Mouse (Mus musculus) limb, embryonic 12.5 days (tissue): Measurements from ENCODE around the gene Scmh1. TPM values are rescaled to one million over a fixed set of nuclear protein-coding genes. Genes with fewer than 3 reads are reported as not detected.

ENCODE experiments used
- ATAC-seq: fragments of 200-750 bp; cut with Nextera tagmentation; 2 replicates; pipeline ENCODE4 v1.8.0; 2017; ENCODE audit warnings: low read depth, moderate TSS enrichment; ENCODE audit not compliant: insufficient number of reproducible peaks, insufficient read depth, low FRiP score, low TSS enrichment
- H3K27ac ChIP-seq: fragments of 300-500 bp; sonication (generic); 2 replicates; pipeline ENCODE4 v1.5.1; 2016; ENCODE audit warnings: mild to moderate bottlenecking, moderate library complexity
- H3K27me3 ChIP-seq: fragments of 300-500 bp; sonication (generic); 2 replicates; pipeline ENCODE4 v1.6.1; 2016; ENCODE audit warnings: mild to moderate bottlenecking, moderate library complexity
- H3K36me3 ChIP-seq: fragments of 300-500 bp; sonication (generic); 2 replicates; pipeline ENCODE4 v1.6.1; 2016; ENCODE audit warnings: mild to moderate bottlenecking, moderate library complexity
- H3K4me1 ChIP-seq: fragments of 300-500 bp; sonication (generic); replicated peaks from 2 replicates; pipeline ENCODE4 v1.6.1; 2016
- H3K4me2 ChIP-seq: fragments of 300-500 bp; sonication (generic); 2 replicates; pipeline ENCODE4 v1.6.1; 2016; ENCODE audit warnings: mild to moderate bottlenecking, moderate library complexity
- H3K4me3 ChIP-seq: fragments of 300-500 bp; sonication (generic); replicated peaks from 2 replicates; pipeline ENCODE4 v1.5.1; 2016; ENCODE audit warnings: mild to moderate bottlenecking
- H3K9ac ChIP-seq: fragments of 300-500 bp; sonication (generic); replicated peaks from 2 replicates; pipeline ENCODE4 v1.6.1; 2016; ENCODE audit warnings: mild to moderate bottlenecking, moderate library complexity
- H3K9me3 ChIP-seq: fragments of 300-500 bp; sonication (generic); 2 replicates; pipeline ENCODE4 v1.6.1; 2016; ENCODE audit warnings: mild to moderate bottlenecking, moderate library complexity
- WGBS: fragments of 180-500 bp; shearing (Covaris S2); methylation state at CpG from one replicate; pipeline ENCODE4 v1.1.7; 2016; 5-methylcytosine and 5-hydroxymethylcytosine counted together
- polyA plus RNA-seq: library from polyadenylated mRNA; unstranded; fragments of >200 nt; fragmentation: Nextera tagmentation; extraction: Ambion mirVana; gene quantifications from 2 replicates; pipeline ENCODE4 v1.2.1, GENCODE M21; 2016

Gene Scmh1
- polyA plus RNA-seq, 1 experiment from 2014 or later, result 42.7 TPM

DNA sequence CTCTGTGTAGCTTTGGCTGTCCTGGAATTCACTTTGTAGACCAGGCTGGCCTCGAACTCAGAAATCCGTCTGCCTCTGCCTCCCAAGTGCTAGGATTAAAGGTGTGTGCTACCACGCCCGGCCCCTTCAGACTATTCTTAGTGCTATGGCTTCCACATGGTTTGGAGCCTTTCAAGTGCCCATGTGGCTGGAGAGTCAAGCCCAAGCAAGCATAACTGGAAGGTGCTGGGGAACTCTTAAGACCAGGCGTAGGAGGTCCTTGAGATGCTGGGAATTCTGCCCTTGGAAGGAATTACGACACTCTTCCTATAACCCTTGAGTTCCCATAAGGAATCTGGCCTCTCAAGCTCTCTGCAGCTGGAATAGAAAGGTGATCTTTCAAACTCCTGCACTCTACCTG lies 151.5 kb downstream of the Scmh1 start:
- H3K9me3 ChIP-seq, result no peaks in the 10 kb centered on the region
- 91% methylated on average over 6 of the region's 6 CpGs for WGBS
- H3K4me2 ChIP-seq, result no peak overlapping the region
- no peak for ATAC-seq
- H3K36me3 ChIP-seq, result peaks cover 94% of the 10 kb centered on the region
- H3K4me3 ChIP-seq, result no peak overlapping the region
- no peaks in the 10 kb centered on the region for H3K27me3 ChIP-seq
- no peaks in the 10 kb centered on the region for H3K4me1 ChIP-seq
- no peak overlapping the region for H3K27ac ChIP-seq
- no peak overlapping the region for H3K9ac ChIP-seq

DNA sequence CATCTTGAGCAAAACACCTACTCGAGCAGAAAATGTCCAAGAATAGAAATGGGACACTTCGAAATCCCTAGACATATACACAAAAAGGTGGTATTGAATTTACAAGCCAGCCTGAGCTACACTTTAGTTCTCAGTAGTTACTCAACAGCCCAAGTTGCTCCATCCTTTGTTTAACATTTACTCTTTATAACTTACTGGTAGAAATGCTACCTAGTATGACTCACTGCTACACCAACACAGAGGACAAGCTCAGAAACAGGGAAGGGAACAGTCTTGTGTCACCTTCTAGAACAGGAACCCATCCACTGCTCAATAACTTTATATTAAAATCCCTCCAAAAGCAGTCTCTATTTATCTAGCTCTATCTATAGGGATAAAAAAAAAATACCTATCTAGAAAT lies 160.6 kb downstream of the Scmh1 start:
- H3K36me3 ChIP-seq, result peaks cover 50% of the 10 kb centered on the region
- WGBS, result 92% methylated on average over 2 of the region's 2 CpGs
- H3K4me2 ChIP-seq, result no peak overlapping the region
- no peak overlapping the region for H3K4me3 ChIP-seq
- peaks cover 19% of the 10 kb centered on the region for H3K4me1 ChIP-seq
- no peak overlapping the region for H3K9ac ChIP-seq
- no peaks in the 10 kb centered on the region for H3K9me3 ChIP-seq
- no peaks in the 10 kb centered on the region for H3K27me3 ChIP-seq
- no peak for ATAC-seq
- no peak overlapping the region for H3K27ac ChIP-seq

DNA sequence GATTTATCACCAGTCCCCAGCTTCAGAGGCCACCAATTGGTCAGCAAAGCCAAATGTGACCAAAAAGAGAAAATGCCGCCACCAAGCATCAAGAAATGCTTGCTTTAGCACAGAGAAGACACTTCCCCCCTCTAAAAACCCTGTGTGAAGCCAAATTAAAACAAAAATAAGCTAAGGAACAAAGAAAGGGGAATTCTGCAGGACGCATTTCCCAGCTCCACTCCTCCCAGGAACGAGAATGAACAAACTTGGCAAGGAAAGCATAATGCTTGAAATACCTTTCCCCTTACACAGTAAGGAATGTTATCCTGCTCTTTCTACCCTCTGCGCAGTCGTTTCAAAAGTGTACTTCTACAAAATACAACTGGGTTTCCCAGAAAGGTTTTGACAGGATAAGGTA lies 162.9 kb downstream of the Scmh1 start:
- 49% methylated on average over 5 of the region's 5 CpGs for WGBS

DNA sequence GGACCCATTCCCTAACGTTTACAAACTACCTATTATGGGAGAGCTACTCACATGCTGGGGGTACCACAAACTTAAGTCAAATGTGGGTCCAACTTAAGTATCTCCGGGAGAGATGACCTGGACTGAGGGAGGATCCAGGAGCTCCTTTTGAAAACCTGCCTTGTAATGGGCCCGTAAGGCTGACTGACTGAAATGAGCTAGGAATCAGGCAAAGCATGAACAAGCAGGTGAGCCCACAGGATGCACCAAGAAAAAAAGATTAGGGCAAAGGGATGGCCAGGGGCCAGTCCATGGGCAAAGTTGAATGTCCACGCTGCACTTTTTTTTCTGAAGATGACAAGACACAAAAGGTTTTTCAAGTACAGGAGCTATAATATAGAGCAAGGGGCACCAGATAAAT lies 163.9 kb downstream of the Scmh1 start:
- peaks cover 29% of the 10 kb centered on the region for H3K4me1 ChIP-seq
- 8% methylated on average over 4 of the region's 4 CpGs for WGBS
- ATAC-seq, result no peak
- H3K4me2 ChIP-seq, result peak overlapping the region; percentile 74
- no peak overlapping the region for H3K27ac ChIP-seq
- peak overlapping the region; percentile 84 for H3K9ac ChIP-seq
- H3K27me3 ChIP-seq, result no peaks in the 10 kb centered on the region
- no peaks in the 10 kb centered on the region for H3K9me3 ChIP-seq
- peak overlapping the region; percentile 74 for H3K4me3 ChIP-seq
- H3K36me3 ChIP-seq, result peaks cover 18% of the 10 kb centered on the region

More for the DNA sequence above, 162.9 kb downstream of the Scmh1 start:
- no peak for ATAC-seq
- Histone ChIP-seq H3K4me2 (peak overlapping the region; percentile 74), H3K9me3 (no peaks in the 10 kb centered on the region), H3K27me3 (no peaks in the 10 kb centered on the region), H3K4me1 (peaks cover 29% of the 10 kb centered on the region), H3K36me3 (peaks cover 28% of the 10 kb centered on the region), H3K9ac (peak overlapping the region; percentile 27; the same call in 1 of the 2 replicates), H3K27ac (no peak overlapping the region), H3K4me3 (peak overlapping the region; percentile 74)

DNA sequence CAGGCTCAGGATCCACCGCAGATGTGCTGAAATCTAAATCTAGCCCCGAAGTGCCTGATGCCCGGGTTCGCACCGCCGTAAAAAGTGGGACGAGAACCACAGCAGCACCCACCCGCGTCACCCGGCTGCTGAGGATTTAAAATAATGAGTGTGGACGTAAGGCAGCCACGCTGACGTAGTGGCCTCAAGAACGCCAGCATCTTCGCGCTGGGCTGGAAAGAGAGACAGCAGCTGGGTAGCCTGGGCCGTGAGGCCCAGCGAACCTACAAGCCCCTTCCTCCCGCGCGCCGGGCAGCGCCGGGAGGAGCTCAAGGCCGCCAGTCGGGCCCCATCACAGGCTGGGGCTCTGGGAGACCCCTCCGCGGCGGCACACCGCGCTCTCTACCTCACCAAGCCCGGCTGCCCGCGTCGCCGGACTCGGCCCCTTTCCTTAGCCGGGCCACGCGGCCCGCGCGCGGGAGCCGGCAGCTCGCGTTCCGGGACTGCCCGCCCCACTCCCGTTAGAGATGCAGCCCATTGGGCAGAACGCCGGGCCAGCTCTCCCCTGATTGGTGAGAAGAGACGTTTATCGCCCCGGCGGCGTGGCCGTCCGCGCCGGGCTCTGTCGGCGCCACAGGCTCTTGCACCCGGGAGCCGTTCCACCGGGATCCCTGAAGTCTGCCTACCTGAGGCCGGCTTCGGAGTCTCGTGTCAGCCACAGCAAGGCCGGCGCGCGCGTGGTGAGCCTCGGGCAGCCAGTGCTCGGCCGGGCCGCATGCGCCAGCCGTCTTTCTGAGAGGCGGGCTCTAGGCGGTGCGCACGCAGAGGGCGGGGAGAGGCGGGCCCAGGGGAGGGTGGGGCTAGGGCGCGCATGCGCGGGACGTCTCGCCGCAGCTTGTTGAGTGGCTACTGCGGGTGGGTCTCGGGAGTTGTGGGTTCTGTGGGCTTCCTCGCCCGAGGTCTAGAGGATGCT lies 164.7 kb downstream of the Scmh1 start, which contains the start of gene Ctps:
Ctps (minus strand) TSS at position 791 of the 952 bp plus-strand sequence.
- Histone ChIP-seq H3K27me3 (no peaks in the 10 kb centered on the region), H3K9ac (peak within 1 kb of the TSS; percentile 84), H3K4me1 (peaks cover 29% of the 10 kb centered on the region), H3K4me2 (peak within 1 kb of the TSS; percentile 74), H3K36me3 (peaks cover 11% of the 10 kb centered on the region), H3K27ac (peak within 1 kb of the TSS; percentile 91), H3K4me3 (peak within 1 kb of the TSS; percentile 74), H3K9me3 (no peaks in the 10 kb centered on the region)
- ATAC-seq, result peak; percentile 95
- under 1% methylated on average over 96 of the region's 97 CpGs for WGBS

DNA sequence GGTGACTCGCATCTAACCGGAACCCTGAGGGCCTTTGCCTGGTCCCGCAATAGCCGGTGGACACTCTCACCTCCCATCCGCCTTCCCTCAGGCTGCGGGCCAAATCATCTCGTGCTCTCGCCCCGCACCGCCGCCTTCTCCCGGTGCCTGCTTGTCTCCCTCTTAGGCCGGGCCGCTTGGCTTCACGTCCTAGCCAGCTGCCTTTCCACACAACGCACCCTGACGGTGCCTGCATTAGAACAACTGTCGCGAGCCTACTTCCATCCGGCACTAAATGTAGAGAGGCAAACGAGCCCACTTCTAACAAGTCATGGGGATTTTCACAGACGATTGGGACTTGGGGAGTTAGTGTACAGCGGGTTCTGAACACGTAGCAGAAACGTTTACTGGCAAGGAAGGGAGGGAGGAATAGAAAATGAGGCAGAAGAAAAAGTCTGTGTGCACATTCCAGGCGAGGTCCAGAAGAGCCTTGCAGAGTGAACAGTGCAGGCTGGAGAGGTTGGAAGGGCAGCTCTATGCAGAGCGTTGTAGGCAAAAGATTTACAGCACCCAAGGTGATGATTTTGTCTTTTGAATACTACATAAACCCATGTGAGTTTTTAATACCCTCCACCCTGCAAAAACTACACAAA lies 165.5 kb downstream of the Scmh1 start:
- Histone ChIP-seq H3K9ac (peak overlapping the region; percentile 84), H3K9me3 (no peaks in the 10 kb centered on the region), H3K27me3 (no peaks in the 10 kb centered on the region), H3K4me2 (peak overlapping the region; percentile 74), H3K4me1 (peaks cover 29% of the 10 kb centered on the region), H3K36me3 (peaks cover 3% of the 10 kb centered on the region; the same call in 1 of the 2 replicates), H3K27ac (peak overlapping the region; percentile 91), H3K4me3 (peak overlapping the region; percentile 74)
- under 1% methylated on average over 27 of the region's 27 CpGs for WGBS
- peak; percentile 72 for ATAC-seq

DNA sequence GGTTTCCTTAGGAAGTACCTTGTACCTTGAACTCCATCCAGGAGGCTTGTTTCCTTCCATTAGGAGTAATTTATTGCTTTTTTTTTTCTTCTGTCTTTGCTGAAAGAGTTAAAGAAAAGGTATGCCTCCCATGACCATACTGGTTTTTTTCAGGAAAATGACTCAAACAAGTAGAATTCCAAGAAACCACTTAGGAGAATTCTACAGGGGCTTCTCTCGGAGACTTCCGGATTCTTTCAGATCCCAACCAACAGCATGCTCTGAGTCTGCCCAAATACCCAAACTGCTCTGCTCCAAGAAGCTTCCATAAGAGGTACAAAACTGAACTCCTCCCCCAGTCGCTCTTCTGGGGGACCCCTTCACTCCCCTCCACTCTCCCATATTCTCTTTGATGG lies 166.0 kb downstream of the Scmh1 start:
- ATAC-seq, result no peak
- peak overlapping the region; percentile 91; the same call in 1 of the 2 replicates for H3K27ac ChIP-seq
- H3K36me3 ChIP-seq, result peaks cover 3% of the 10 kb centered on the region; the same call in 1 of the 2 replicates
- H3K4me1 ChIP-seq, result peaks cover 29% of the 10 kb centered on the region
- 72% methylated on average over 3 of the region's 3 CpGs for WGBS
- no peak overlapping the region for H3K9ac ChIP-seq
- no peaks in the 10 kb centered on the region for H3K9me3 ChIP-seq
- peak overlapping the region; percentile 74 for H3K4me2 ChIP-seq
- H3K4me3 ChIP-seq, result peak overlapping the region; percentile 74; the same call in 1 of the 2 replicates
- no peaks in the 10 kb centered on the region for H3K27me3 ChIP-seq

DNA sequence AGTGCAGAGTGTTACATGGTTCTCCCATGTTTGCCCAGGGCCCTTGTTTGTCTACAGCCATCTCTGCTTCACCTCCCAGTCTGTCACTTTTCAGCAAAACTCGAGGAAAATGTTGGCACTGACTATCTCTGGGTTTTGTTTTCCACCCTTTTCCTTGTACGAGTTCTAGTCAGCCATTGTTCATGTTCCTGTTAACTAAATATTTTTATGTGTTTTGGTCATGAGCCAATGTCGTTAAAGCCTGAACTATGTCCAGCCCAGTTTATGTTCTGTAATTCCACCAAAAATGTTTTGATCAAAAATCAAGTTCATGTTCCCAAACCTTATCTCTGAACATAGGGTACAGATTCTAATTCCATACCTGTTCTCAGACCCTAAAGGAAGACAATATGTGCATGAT lies 166.6 kb downstream of the Scmh1 start:
- Histone ChIP-seq H3K9me3 (no peaks in the 10 kb centered on the region), H3K36me3 (no peaks in the 10 kb centered on the region), H3K9ac (0 out of 2 replicates have a peak overlapping the region, but pooled peaks have one; percentile 18), H3K27me3 (no peaks in the 10 kb centered on the region), H3K4me3 (no peak overlapping the region), H3K4me2 (0 out of 2 replicates have a peak overlapping the region, but pooled peaks have one; percentile 74), H3K27ac (no peak overlapping the region), H3K4me1 (peaks cover 29% of the 10 kb centered on the region)
- WGBS, result 60% methylated on average over 3 of the region's 3 CpGs
- no peak for ATAC-seq

Other genes starting within 250 kb of the Scmh1 start
- gene Edn2, start 244.1 kb upstream of the Scmh1 start, polyA plus RNA-seq, result 0.19 and 0.38 TPM in 2 replicates
- 0.10 TPM in 1 of 2 replicates, not detected in the other for gene Foxo6, start 117.9 kb upstream of the Scmh1 start, polyA plus RNA-seq
- gene Slfnl1, start 127.0 kb downstream of the Scmh1 start, polyA plus RNA-seq, result not detected in 2 replicates
- gene Ctps, start 165.0 kb downstream of the Scmh1 start, polyA plus RNA-seq, result 110 and 112 TPM in 2 replicates
- not detected in 2 replicates for gene Gm8439, start 183.5 kb downstream of the Scmh1 start, polyA plus RNA-seq